Mouse (Mus musculus) central nervous system, embryonic 18 days (tissue): Measurements from ENCODE around the gene Bcl6. TPM values are rescaled to one million over a fixed set of nuclear protein-coding genes. Genes with fewer than 3 reads are reported as not detected.

ENCODE experiments used
- polyA plus RNA-seq: library from polyadenylated mRNA; depleted of rRNA; stranded (reverse); fragments of >200 nt; gene quantifications from 2 replicates; pipeline ENCODE4 v1.2.3, GENCODE M21; 2012; rRNA removed

The Bcl6 gene
- polyA plus RNA-seq: 7.7 and 13.4 TPM in 2 replicates

DNA sequence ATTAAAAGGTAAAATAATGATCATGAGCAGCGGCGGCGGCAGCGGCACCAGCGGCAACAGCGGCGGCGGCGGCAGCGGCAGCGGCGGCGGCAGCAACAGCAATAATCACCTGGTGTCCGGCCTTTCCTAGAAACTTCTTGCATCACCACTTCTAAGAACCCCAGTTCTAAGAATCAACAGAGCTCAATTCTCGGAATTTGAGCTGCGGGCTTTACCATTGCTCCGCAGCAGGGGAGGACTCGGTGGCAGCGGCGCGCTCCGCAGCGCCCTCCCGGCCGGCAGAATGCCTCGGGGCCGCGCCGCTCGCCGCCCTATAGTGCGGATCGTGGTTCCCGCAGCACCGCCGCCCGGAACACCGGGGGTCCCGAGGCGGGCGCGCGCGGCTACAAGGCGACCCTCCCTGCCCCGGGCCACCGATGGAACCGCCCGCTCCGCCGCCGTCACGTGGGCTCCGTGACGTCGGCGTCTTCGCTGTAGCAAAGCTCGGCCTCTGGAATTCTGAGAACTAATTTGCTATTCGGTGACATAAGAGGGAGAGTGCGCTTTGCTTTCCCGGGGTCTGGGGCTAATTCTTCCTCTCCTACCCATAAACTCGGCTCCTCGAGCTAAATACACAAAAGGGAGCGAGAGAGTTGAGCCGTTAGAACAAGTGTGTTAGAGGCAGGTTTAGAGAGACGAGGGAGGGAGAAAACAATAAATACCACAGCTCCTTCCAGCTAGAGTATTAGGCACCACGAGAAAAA is at the start of gene Bcl6, which contains the start of gene Gm37419:
Gene Bcl6, minus strand, starts transcription at position 387 of the 743 bp plus-strand sequence.
Gene Gm37419, plus strand, starts transcription at position 17 of the 743 bp plus-strand sequence.

GRCm38 (mm10) chr16:23932294-23932693 is 56.4 kb downstream of the Bcl6 start, which contains the start of gene Rtp2:
Rtp2 (minus strand) TSS chr16:23932394.

Other genes with a start within 250 kb of the Bcl6 start
- gene Sst, start 97.9 kb downstream of the Bcl6 start, polyA plus RNA-seq: 305 and 401 TPM in 2 replicates
- gene Rtp2, start 56.5 kb downstream of the Bcl6 start, polyA plus RNA-seq: 0.16 and 0.25 TPM in 2 replicates
- gene Gm37419, start 370 bp downstream of the Bcl6 start, polyA plus RNA-seq: not detected in 2 replicates